Mouse (Mus musculus): Measurements from ENCODE around the gene Asb2. TPM values are rescaled to one million over a fixed set of nuclear protein-coding genes. Genes with fewer than 3 reads are reported as not detected.

The Asb2 gene
- polyA plus RNA-seq, 1 experiment, result 10.7 TPM

DNA sequence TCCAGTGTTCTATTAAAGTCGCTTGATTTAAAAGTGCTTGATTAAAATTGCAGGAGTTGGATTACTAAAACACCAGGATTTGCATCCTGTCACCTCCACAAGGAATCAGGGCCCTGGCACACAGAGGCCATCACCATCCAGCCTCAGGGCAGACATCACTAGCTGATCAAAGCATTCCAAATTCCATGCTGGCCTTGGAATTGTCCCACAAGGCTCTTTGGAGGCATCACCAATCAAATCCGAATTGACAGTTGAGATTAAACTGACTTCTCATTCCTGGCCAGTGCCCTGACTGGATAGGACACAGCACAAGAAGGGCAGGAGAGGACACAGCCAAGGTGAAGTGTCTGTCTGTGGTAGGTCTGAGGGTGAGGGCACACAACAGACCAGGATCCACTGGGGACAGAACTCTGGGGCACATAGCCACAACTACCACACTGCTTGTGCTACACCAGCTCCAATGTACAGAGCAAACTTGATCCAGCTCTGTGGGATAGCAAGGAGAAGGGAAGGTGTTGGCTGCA lies 45.0 kb downstream of the Asb2 start, which contains the start of gene Fam181a:
Gene Fam181a (plus strand): TSS at position 232 of the 524 bp plus-strand sequence.
- Histone ChIP-seq H3K36me3 (ENCODE audit: control insufficient read depth, insufficient read depth, low read length) (no peaks in the 10 kb centered on the region), H3K27ac (ENCODE audit: insufficient read depth, low read depth, low read length) (peak within 1 kb of the TSS; percentile 24; the same call in 1 of the 2 replicates), H3K4me1 (ENCODE audit: control insufficient read depth, insufficient read depth, low read length) (peaks cover 5% of the 10 kb centered on the region; the same call in 1 of the 2 replicates), H3K27me3 (replicated peaks; ENCODE audit: control insufficient read depth, insufficient read depth, low read length) (no peaks in the 10 kb centered on the region), H3K4me3 (ENCODE audit: insufficient read depth, low read depth, low read length) (no peak within 1 kb of the TSS)
- WGBS, result 61% methylated on average over 2 of the region's 2 CpGs
- TF ChIP-seq POLR2A (IDR thresholded peaks at IDR 0.05; ENCODE audit: low read depth, low read length) (no peak), CTCF (conservative IDR thresholded peaks at IDR 0.05; ENCODE audit: insufficient read depth, insufficient read length, low read depth, low read length) (no peak)
- no peak for DNase-seq

DNA sequence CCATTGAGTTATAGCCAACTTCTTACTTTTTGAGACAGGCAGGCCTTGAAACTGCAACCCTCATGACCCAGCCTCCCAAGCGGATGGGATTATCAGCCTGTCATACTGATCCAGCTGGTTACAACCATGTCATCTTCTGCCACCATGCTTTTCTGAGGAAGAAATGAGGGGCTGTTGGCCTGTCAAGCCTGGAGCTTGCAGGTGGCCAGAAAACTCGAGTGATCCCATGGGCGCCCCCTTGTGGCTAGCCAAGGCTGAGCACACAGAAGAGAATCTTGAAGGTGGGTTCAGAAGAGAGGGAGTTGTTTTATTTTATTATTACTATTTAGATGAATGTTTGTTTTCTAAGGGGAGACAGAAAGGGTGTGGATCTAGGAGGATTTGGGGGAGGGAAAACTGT lies 49.1 kb downstream of the Asb2 start:
- Histone ChIP-seq H3K27me3 (replicated peaks; ENCODE audit: control insufficient read depth, insufficient read depth, low read length) (no peaks in the 10 kb centered on the region), H3K36me3 (ENCODE audit: control insufficient read depth, insufficient read depth, low read length) (no peaks in the 10 kb centered on the region), H3K27ac (ENCODE audit: insufficient read depth, low read depth, low read length) (no peak overlapping the region), H3K4me1 (ENCODE audit: control insufficient read depth, insufficient read depth, low read length) (peaks cover 5% of the 10 kb centered on the region; the same call in 1 of the 2 replicates), H3K4me3 (ENCODE audit: insufficient read depth, low read depth, low read length) (no peak overlapping the region)
- 28% methylated on average over 3 of the region's 3 CpGs for WGBS
- DNase-seq, result peak; percentile 34
- TF ChIP-seq CTCF (conservative IDR thresholded peaks at IDR 0.05; ENCODE audit: insufficient read depth, insufficient read length, low read depth, low read length), result peak; percentile 58
- no peak for TF ChIP-seq POLR2A (IDR thresholded peaks at IDR 0.05; ENCODE audit: low read depth, low read length)

GRCm38 (mm10) chr12:103306224-103306623 lies 49.6 kb downstream of the Asb2 start:
- Histone ChIP-seq H3K27ac (ENCODE audit: insufficient read depth, low read depth, low read length) (no peak overlapping the region), H3K27me3 (replicated peaks; ENCODE audit: control insufficient read depth, insufficient read depth, low read length) (no peaks in the 10 kb centered on the region), H3K36me3 (ENCODE audit: control insufficient read depth, insufficient read depth, low read length) (no peaks in the 10 kb centered on the region), H3K4me3 (ENCODE audit: insufficient read depth, low read depth, low read length) (no peak overlapping the region), H3K4me1 (ENCODE audit: control insufficient read depth, insufficient read depth, low read length) (no peaks in the 10 kb centered on the region)
- WGBS, result 25% methylated on average over 2 of the region's 2 CpGs
- DNase-seq, result peak; percentile 49
- TF ChIP-seq POLR2A (IDR thresholded peaks at IDR 0.05; ENCODE audit: low read depth, low read length) (no peak), CTCF (conservative IDR thresholded peaks at IDR 0.05; ENCODE audit: insufficient read depth, insufficient read length, low read depth, low read length) (peak; percentile 58)

GRCm38 (mm10) chr12:103302960-103303359 lies 52.8 kb downstream of the Asb2 start:
- no peak for DNase-seq
- no peaks in the 10 kb centered on the region for H3K36me3 ChIP-seq (ENCODE audit: control insufficient read depth, insufficient read depth, low read length)
- no peak overlapping the region for H3K4me3 ChIP-seq (ENCODE audit: insufficient read depth, low read depth, low read length)
- TF ChIP-seq CTCF (conservative IDR thresholded peaks at IDR 0.05; ENCODE audit: insufficient read depth, insufficient read length, low read depth, low read length) (no peak), POLR2A (IDR thresholded peaks at IDR 0.05; ENCODE audit: low read depth, low read length) (no peak)
- H3K27me3 ChIP-seq (replicated peaks; ENCODE audit: control insufficient read depth, insufficient read depth, low read length), result no peaks in the 10 kb centered on the region
- no peak overlapping the region for H3K27ac ChIP-seq (ENCODE audit: insufficient read depth, low read depth, low read length)
- H3K4me1 ChIP-seq (ENCODE audit: control insufficient read depth, insufficient read depth, low read length), result no peaks in the 10 kb centered on the region
- 87% methylated on average over 1 of the region's 1 CpGs for WGBS

DNA sequence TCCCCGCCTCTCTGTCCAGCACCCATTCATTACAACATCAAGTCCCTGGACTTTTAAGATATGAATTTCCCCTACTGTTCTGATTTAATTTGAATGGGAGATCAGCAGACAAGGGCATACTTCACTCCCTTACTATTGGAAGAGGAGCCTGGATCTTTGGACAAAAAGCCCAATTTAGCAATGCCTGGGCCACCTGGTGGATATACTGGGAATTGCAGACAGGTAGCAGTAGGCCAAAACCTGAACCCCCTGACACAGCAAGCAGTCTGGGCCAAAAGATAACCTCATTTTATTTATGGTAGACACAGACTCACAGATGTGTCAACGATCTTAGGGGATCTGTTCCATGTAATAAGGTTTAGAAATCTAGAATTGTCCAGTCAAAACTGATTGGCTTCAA lies 54.2 kb downstream of the Asb2 start:
- DNase-seq, result peak; percentile 67
- no peaks in the 10 kb centered on the region for H3K27me3 ChIP-seq (replicated peaks; ENCODE audit: control insufficient read depth, insufficient read depth, low read length)
- H3K4me1 ChIP-seq (ENCODE audit: control insufficient read depth, insufficient read depth, low read length), result no peaks in the 10 kb centered on the region
- no peaks in the 10 kb centered on the region for H3K36me3 ChIP-seq (ENCODE audit: control insufficient read depth, insufficient read depth, low read length)
- H3K4me3 ChIP-seq (ENCODE audit: insufficient read depth, low read depth, low read length), result no peak overlapping the region
- 56% methylated on average over 2 of the region's 2 CpGs for WGBS
- TF ChIP-seq POLR2A (IDR thresholded peaks at IDR 0.05; ENCODE audit: low read depth, low read length) (no peak), CTCF (conservative IDR thresholded peaks at IDR 0.05; ENCODE audit: insufficient read depth, insufficient read length, low read depth, low read length) (peak; percentile 82)
- H3K27ac ChIP-seq (ENCODE audit: insufficient read depth, low read depth, low read length), result no peak overlapping the region

DNA sequence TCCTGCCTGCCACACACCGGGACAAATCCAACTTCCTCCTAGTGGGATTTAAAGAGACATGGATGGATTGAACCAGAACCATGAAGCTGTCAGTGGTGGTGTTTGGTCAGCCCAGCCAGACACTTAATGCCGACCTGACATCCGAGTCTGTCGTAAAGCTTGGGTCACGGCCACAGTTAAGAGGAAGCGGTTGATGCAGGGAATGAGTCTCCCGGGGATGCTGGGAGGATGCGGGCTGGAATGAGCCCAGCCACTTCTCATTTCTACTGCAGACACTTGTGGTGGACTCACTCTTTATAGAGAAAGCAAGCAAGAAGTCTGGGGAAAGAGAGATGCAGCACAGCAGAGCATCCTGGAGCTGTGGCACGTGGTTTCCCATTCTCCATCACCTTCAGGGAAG lies 55.3 kb downstream of the Asb2 start:
- Histone ChIP-seq H3K27me3 (replicated peaks; ENCODE audit: control insufficient read depth, insufficient read depth, low read length) (no peaks in the 10 kb centered on the region), H3K36me3 (ENCODE audit: control insufficient read depth, insufficient read depth, low read length) (no peaks in the 10 kb centered on the region), H3K4me1 (ENCODE audit: control insufficient read depth, insufficient read depth, low read length) (no peaks in the 10 kb centered on the region), H3K27ac (ENCODE audit: insufficient read depth, low read depth, low read length) (no peak overlapping the region), H3K4me3 (ENCODE audit: insufficient read depth, low read depth, low read length) (no peak overlapping the region)
- TF ChIP-seq CTCF (conservative IDR thresholded peaks at IDR 0.05; ENCODE audit: insufficient read depth, insufficient read length, low read depth, low read length) (no peak), POLR2A (IDR thresholded peaks at IDR 0.05; ENCODE audit: low read depth, low read length) (no peak)
- WGBS, result 34% methylated on average over 9 of the region's 9 CpGs
- DNase-seq, result peak; percentile 47

GRCm38 (mm10) chr12:103296292-103296691 lies 59.5 kb downstream of the Asb2 start:
- Histone ChIP-seq H3K36me3 (ENCODE audit: control insufficient read depth, insufficient read depth, low read length) (no peaks in the 10 kb centered on the region), H3K4me1 (ENCODE audit: control insufficient read depth, insufficient read depth, low read length) (no peaks in the 10 kb centered on the region), H3K4me3 (ENCODE audit: insufficient read depth, low read depth, low read length) (no peak overlapping the region), H3K27me3 (replicated peaks; ENCODE audit: control insufficient read depth, insufficient read depth, low read length) (no peaks in the 10 kb centered on the region), H3K27ac (ENCODE audit: insufficient read depth, low read depth, low read length) (no peak overlapping the region)
- TF ChIP-seq CTCF (conservative IDR thresholded peaks at IDR 0.05; ENCODE audit: insufficient read depth, insufficient read length, low read depth, low read length) (no peak), POLR2A (IDR thresholded peaks at IDR 0.05; ENCODE audit: low read depth, low read length) (no peak)
- DNase-seq, result no peak
- 18% methylated on average over 4 of the region's 4 CpGs for WGBS
